Mouse (Mus musculus) olfactory bulb, adult 2 months (tissue): ENCODE results near the gene Pgrmc2. TPM values are rescaled to one million over a fixed set of nuclear protein-coding genes. Genes with fewer than 3 reads are reported as not detected.

Experiments
- H3K27ac ChIP-seq: fragments of 200-500 bp; 2 replicates; pipeline ENCODE4 v1.5.1; 2012; ENCODE audit warnings: low read depth, low read length; ENCODE audit not compliant: insufficient read depth
- H3K4me1 ChIP-seq: fragments of 200-500 bp; 2 replicates; pipeline ENCODE4 v1.6.1; 2012; ENCODE audit warnings: low read length; ENCODE audit not compliant: control insufficient read depth, insufficient read depth
- H3K4me3 ChIP-seq: fragments of 200-500 bp; 2 replicates; pipeline ENCODE4 v1.5.1; 2012; ENCODE audit warnings: mild to moderate bottlenecking, low read depth, low read length, moderate library complexity; ENCODE audit not compliant: insufficient read depth
- CTCF ChIP-seq: fragments of 200-500 bp; IDR thresholded peaks from 2 replicates; pipeline ENCODE4 v1.5.1; 2012; ENCODE audit warnings: low read depth, mild to moderate bottlenecking, low read length, moderate library complexity; ENCODE audit not compliant: insufficient read depth
- POLR2A ChIP-seq: fragments of 200-500 bp; IDR thresholded peaks from 2 replicates; pipeline ENCODE4 v1.6.1; 2012; ENCODE audit warnings: mild to moderate bottlenecking, low read depth, low read length, moderate library complexity; ENCODE audit not compliant: insufficient read depth
- WGBS: fragments of 180-500 bp; shearing (Covaris S2); methylation state at CpG from one replicate; pipeline ENCODE4 v1.1.7; 2018; 5-methylcytosine and 5-hydroxymethylcytosine counted together
- polyA plus RNA-seq: library from polyadenylated mRNA; stranded (reverse); fragments of >200 nt; gene quantifications from 2 replicates; pipeline ENCODE4 v1.2.4, GENCODE M21; 2012; ENCODE audit warnings: low replicate concordance; ENCODE audit not compliant: missing spikeins, insufficient read depth, insufficient read length

Pgrmc2 gene
- polyA plus RNA-seq, 1 experiment: not detected

GRCm38 (mm10) chr3:41058395-41058794, 24.5 kb downstream of the Pgrmc2 start:
- Histone ChIP-seq H3K4me1 (no peaks in the 10 kb centered on the region), H3K4me3 (no peak overlapping the region), H3K27ac (no peak overlapping the region)
- WGBS: 45% methylated on average over 2 of the region's 2 CpGs
- no peak for TF ChIP-seq CTCF
- no peak for TF ChIP-seq POLR2A

- TF ChIP-seq CTCF (no peak), POLR2A (no peak)
- 90% methylated on average over 3 of the region's 3 CpGs for WGBS
- Histone ChIP-seq H3K4me3 (no peak overlapping the region), H3K4me1 (no peaks in the 10 kb centered on the region), H3K27ac (no peak overlapping the region)
These were observed 29.5 kb downstream of the Pgrmc2 start for GRCm38 (mm10) chr3:41053334-41053733.

- H3K4me1 ChIP-seq: no peaks in the 10 kb centered on the region
- 79% methylated on average over 6 of the region's 6 CpGs for WGBS
- no peak overlapping the region for H3K27ac ChIP-seq
- no peak overlapping the region for H3K4me3 ChIP-seq
- TF ChIP-seq POLR2A (no peak), CTCF (no peak)
These were observed 35.0 kb downstream of the Pgrmc2 start for GRCm38 (mm10) chr3:41047838-41048237.

- 88% methylated on average over 11 of the region's 11 CpGs for WGBS
- Histone ChIP-seq H3K4me1 (no peaks in the 10 kb centered on the region), H3K4me3 (no peak overlapping the region), H3K27ac (no peak overlapping the region)
- TF ChIP-seq CTCF (no peak), POLR2A (no peak)
These were observed 39.0 kb downstream of the Pgrmc2 start for GRCm38 (mm10) chr3:41043756-41044354.

- no peak for TF ChIP-seq CTCF
- WGBS: 79% methylated on average over 4 of the region's 4 CpGs
These were observed 40.5 kb downstream of the Pgrmc2 start for GRCm38 (mm10) chr3:41042195-41042938.

GRCm38 (mm10) chr3:41041241-41041640, 41.6 kb downstream of the Pgrmc2 start:
- H3K4me1 ChIP-seq: no peaks in the 10 kb centered on the region
- no peak for TF ChIP-seq CTCF
- 84% methylated on average over 5 of the region's 5 CpGs for WGBS
- H3K27ac ChIP-seq: no peak overlapping the region
- no peak overlapping the region for H3K4me3 ChIP-seq

More at GRCm38 (mm10) chr3:41042195-41042938, 40.5 kb downstream of the Pgrmc2 start:
- Histone ChIP-seq H3K27ac (no peak overlapping the region), H3K4me3 (no peak overlapping the region), H3K4me1 (no peaks in the 10 kb centered on the region)

- WGBS: 61% methylated on average over 5 of the region's 5 CpGs
- no peak overlapping the region for H3K27ac ChIP-seq
- no peak overlapping the region for H3K4me3 ChIP-seq
- H3K4me1 ChIP-seq: no peaks in the 10 kb centered on the region
- no peak for TF ChIP-seq CTCF
- TF ChIP-seq POLR2A: no peak
These were observed 44.4 kb downstream of the Pgrmc2 start for GRCm38 (mm10) chr3:41038297-41038916.

- H3K4me1 ChIP-seq: no peaks in the 10 kb centered on the region
- no peak overlapping the region for H3K4me3 ChIP-seq
- WGBS: 89% methylated on average over 12 of the region's 12 CpGs
- TF ChIP-seq POLR2A (no peak), CTCF (no peak)
- no peak overlapping the region for H3K27ac ChIP-seq
These were observed 51.3 kb downstream of the Pgrmc2 start for GRCm38 (mm10) chr3:41031286-41032210.
